Mouse (Mus musculus): ENCODE results near the gene Acot3. TPM values are rescaled to one million over a fixed set of nuclear protein-coding genes. Genes with fewer than 3 reads are reported as not detected.
"Not testable (repeated sequence)": the region's sequence is repeated elsewhere in the genome, so short reads cannot be mapped to it uniquely, and the experiment has no call there.

Acot3 gene
- polyA plus RNA-seq, 1 experiment from 2014 or later, result 0.52 TPM

DNA sequence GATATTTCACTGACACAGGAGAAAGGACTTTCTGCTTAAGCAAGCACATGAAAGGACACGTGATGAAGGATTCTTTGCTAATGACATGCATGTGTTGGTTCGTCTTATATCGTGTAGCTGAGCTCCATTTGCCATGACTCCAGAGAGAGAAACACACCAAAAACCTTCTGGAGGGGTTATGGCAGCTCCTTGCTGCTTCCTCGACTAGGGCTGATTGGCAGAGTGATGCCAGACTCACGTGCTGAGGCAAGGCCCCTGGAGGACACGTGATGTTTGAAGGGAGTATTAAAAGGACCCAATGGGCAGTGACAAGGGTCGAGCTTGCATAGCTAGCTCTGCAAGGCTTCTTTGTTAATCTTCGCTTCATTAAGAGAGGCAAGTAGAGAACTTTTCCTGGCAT, 16.4 kb downstream of the Acot3 start:
- Histone ChIP-seq H3K4me3 (no peak overlapping the region), H3K27ac (replicated peaks) (no peak overlapping the region), H3K4me2 (no peak overlapping the region), H3K4me1 (0 out of 2 replicates have a peak, but pooled peaks cover 3% of the 10 kb centered on the region), H3K27me3 (replicated peaks) (peaks cover 55% of the 10 kb centered on the region), H3K9ac (no peak overlapping the region), H3K9me3 (0 out of 2 replicates have a peak, but pooled peaks cover under 1% of the 10 kb centered on the region), H3K36me3 (no peaks in the 10 kb centered on the region)
- no peak for ATAC-seq (ENCODE audit: extremely low read depth, insufficient number of reproducible peaks, low FRiP score, low TSS enrichment)
- WGBS, result 60% methylated on average over 8 of the region's 8 CpGs

DNA sequence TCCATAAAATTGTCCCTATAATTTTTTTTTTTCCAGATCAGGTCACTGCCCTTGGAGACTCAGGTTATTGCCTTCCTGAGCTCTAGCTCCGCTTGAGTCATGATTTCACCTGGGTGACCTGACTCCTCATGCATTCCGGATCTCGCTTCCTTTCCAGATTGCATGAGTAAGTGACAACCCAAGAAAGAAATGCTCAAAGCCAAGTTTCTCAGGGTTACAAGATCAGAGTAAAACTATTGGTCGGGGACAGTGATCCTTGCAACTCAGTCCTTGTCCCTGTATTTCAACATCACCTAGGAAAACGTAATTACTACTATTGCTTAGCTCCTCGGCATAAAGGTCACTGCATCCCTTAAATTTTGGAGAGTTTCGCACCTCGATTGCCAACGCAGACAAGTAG, 17.0 kb downstream of the Acot3 start, which contains the start of gene Acot5:
TSS of gene Acot5 (plus strand) at position 340 of the 400 bp plus-strand sequence.
- no peak within 1 kb of the TSS for H3K27ac ChIP-seq (replicated peaks)
- peak within 1 kb of the TSS; percentile 52 for H3K4me3 ChIP-seq
- no peak for ATAC-seq (ENCODE audit: extremely low read depth, insufficient number of reproducible peaks, low FRiP score, low TSS enrichment)
- H3K27me3 ChIP-seq (replicated peaks), result peaks cover 55% of the 10 kb centered on the region
- H3K4me2 ChIP-seq, result peak within 1 kb of the TSS; percentile 76
- 0 out of 2 replicates have a peak, but pooled peaks cover 3% of the 10 kb centered on the region for H3K4me1 ChIP-seq
- H3K9me3 ChIP-seq, result no peaks in the 10 kb centered on the region
- H3K9ac ChIP-seq, result peak within 1 kb of the TSS; percentile 71
- no peaks in the 10 kb centered on the region for H3K36me3 ChIP-seq
- WGBS, result 44% methylated on average over 9 of the region's 9 CpGs

DNA sequence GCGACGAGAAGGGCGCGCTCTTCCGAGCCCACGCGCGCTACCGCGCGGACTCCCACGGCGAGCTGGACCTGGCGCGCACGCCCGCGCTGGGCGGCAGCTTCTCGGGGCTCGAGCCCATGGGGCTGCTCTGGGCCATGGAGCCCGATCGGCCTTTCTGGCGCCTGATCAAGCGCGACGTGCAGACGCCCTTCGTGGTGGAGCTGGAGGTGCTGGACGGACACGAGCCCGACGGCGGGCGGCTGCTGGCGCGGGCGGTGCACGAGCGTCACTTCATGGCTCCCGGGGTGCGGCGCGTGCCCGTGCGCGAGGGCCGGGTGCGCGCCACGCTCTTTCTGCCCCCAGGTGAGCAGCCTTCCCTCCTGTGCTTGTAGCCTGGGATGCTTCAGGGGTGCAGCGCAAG, 17.6 kb downstream of the Acot3 start:
- not testable (repeated sequence) for H3K27ac ChIP-seq (replicated peaks); H3K9me3 ChIP-seq; ATAC-seq (ENCODE audit: extremely low read depth, insufficient number of reproducible peaks, low FRiP score, low TSS enrichment); H3K36me3 ChIP-seq; H3K4me1 ChIP-seq
- Histone ChIP-seq H3K27me3 (replicated peaks) (peaks cover 53% of the 10 kb centered on the region), H3K4me3 (peak overlapping the region; percentile 52), H3K9ac (peak overlapping the region; percentile 71), H3K4me2 (peak overlapping the region; percentile 76)
- WGBS, result 2% methylated on average over 49 of the region's 52 CpGs

DNA sequence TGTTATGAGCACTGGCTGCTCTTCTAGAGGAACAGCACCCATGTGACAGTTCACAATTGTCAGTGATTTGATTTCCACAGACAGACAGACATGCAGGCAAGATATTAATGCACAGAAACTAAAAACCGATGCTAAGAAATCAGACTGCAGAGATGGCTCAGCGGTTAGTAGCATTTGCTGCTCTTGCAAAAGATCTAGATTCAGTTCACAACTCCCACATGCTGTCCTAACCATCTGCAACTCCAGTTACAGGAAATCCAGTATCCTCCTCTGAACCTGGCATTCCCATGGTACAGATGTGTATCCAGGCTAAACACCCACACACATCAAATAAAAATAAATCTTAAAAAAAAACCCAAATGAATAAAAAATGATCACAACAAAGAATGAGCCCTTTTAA, 19.8 kb downstream of the Acot3 start:
- Histone ChIP-seq H3K9ac (no peak overlapping the region), H3K4me2 (no peak overlapping the region), H3K4me3 (no peak overlapping the region), H3K27ac (replicated peaks) (no peak overlapping the region), H3K36me3 (no peaks in the 10 kb centered on the region), H3K4me1 (0 out of 2 replicates have a peak, but pooled peaks cover 3% of the 10 kb centered on the region), H3K9me3 (no peaks in the 10 kb centered on the region), H3K27me3 (replicated peaks) (peaks cover 47% of the 10 kb centered on the region)
- 85% methylated on average over 2 of the region's 2 CpGs for WGBS
- ATAC-seq (ENCODE audit: extremely low read depth, insufficient number of reproducible peaks, low FRiP score, low TSS enrichment), result no peak

DNA sequence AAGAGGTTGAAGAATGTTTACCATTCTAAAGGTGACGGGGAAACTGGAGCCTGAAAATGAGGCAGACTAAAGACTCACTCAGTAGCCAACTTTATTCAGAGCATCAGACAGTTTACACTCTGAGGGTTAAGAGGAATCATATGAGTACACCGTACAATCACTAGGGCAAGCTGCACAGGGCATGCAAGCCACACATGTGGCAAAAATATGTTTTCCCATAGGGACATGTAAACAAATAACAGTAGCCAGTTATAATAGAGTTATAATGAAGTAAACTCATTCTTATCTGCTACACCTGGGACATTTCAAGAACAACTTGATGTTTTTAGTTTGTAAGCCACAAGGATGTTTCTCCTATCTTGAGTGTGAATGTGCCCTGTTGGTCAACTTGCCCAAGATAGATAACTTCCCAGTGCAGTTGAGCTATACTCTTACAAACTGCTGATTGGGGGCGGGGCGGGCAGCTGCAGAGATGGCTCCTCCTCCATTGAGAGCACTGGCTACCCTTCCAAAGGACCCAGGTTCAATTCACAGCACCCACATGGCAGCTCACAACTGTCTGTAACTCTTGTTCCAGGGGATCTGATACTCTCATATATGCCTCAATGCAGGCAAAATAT, 25.5 kb downstream of the Acot3 start:
- no peak for ATAC-seq (ENCODE audit: extremely low read depth, insufficient number of reproducible peaks, low FRiP score, low TSS enrichment)
- no peak overlapping the region for H3K27ac ChIP-seq (replicated peaks)
- H3K27me3 ChIP-seq (replicated peaks), result no peaks in the 10 kb centered on the region; the same call in 1 of the 2 replicates
- H3K4me1 ChIP-seq, result no peaks in the 10 kb centered on the region
- no peaks in the 10 kb centered on the region for H3K36me3 ChIP-seq
- no peak overlapping the region for H3K9ac ChIP-seq
- H3K4me2 ChIP-seq, result no peak overlapping the region
- no peaks in the 10 kb centered on the region for H3K9me3 ChIP-seq
- WGBS, result 79% methylated on average over 4 of the region's 4 CpGs
- H3K4me3 ChIP-seq, result no peak overlapping the region

DNA sequence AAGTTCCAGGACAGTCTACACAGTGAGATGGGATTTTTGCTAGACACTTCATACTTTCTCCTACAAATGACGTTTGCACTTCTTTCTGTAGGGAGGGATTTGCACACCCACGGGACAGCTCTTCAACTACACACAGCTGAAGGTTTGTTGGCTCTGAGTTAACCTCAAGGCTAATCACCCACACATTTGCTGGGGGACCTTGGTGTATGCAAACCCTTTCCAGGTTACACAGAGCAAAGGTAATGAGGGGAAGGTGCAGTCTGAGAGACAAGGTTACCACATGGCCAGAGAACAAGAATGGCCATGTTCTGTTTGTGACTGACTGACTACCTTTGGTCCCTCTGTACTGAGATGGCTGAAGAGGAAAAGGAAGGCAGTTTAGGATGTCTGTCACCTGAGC, 31.9 kb downstream of the Acot3 start:
- ATAC-seq (ENCODE audit: extremely low read depth, insufficient number of reproducible peaks, low FRiP score, low TSS enrichment), result no peak
- H3K27ac ChIP-seq (replicated peaks), result no peak overlapping the region
- H3K27me3 ChIP-seq (replicated peaks), result no peaks in the 10 kb centered on the region
- 0 out of 2 replicates have a peak, but pooled peaks cover 7% of the 10 kb centered on the region for H3K9me3 ChIP-seq
- no peaks in the 10 kb centered on the region for H3K36me3 ChIP-seq
- H3K4me1 ChIP-seq, result no peaks in the 10 kb centered on the region
- H3K4me3 ChIP-seq, result no peak overlapping the region
- 72% methylated on average over 2 of the region's 2 CpGs for WGBS
- no peak overlapping the region for H3K9ac ChIP-seq
- no peak overlapping the region for H3K4me2 ChIP-seq

DNA sequence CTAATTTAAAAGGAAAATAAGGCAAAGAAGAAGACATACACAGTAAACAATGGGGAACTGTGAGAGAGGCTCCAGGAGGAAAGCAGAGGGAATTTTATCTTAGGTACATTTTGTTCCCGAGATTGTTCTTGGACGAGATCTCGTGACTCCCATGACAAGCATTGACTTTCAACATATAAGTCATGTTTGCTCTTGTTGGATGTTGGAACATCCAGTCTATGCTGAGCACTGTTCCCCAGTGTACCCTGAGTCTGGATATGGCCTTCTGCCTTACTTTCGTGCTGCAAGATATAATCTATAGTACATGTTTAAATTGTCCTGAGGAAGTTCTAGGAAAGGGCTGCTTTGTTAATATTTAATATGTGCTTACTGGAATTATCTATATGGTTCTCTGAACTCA, 32.6 kb downstream of the Acot3 start:
- Histone ChIP-seq H3K4me3 (no peak overlapping the region), H3K4me2 (no peak overlapping the region), H3K36me3 (no peaks in the 10 kb centered on the region), H3K9ac (no peak overlapping the region), H3K27ac (replicated peaks) (no peak overlapping the region), H3K9me3 (peaks cover 12% of the 10 kb centered on the region; the same call in 1 of the 2 replicates), H3K4me1 (no peaks in the 10 kb centered on the region), H3K27me3 (replicated peaks) (no peaks in the 10 kb centered on the region)
- WGBS, result 71% methylated on average over 4 of the region's 4 CpGs
- no peak for ATAC-seq (ENCODE audit: extremely low read depth, insufficient number of reproducible peaks, low FRiP score, low TSS enrichment)

DNA sequence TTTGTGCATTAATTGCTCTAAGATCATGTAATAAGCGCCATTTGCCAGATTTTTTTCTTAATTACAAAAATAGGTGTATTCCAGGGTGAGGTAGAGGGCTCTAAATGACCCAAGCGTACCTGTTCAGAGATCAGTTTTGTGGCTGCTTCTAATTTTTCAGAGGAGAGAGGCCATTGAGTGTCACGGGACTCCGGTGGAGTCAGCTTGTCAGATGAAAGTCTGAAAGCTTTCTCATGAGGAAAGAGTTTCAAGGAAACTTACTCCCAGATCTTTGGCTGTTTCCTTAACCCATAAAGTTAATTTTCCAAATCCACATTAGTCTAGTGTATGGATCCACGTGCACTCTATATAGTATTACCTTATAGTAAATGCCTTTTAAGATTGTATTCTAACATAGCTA, 42.7 kb downstream of the Acot3 start:
- 75% methylated on average over 5 of the region's 5 CpGs for WGBS
- H3K27ac ChIP-seq (replicated peaks), result not testable (repeated sequence)

DNA sequence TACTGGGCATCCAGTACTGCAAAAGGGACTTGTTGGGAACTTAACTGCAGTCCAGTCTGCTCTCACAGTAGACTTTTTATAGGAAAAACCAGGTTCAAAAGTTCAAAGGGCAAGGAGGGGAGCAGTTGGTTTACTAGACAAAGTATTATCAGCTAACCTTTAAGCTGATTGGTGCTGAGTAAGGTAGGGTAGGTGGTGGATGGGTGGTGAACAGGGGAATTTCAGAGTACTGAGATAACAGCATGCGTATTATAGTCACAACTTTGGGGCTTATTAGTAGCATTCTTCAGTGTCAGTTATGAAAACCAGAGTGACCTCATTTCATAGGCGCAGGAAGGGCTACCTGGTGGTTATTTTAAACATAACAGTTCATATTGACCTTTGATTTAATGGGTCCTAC, 47.7 kb downstream of the Acot3 start:
- H3K27me3 ChIP-seq (replicated peaks), result no peaks in the 10 kb centered on the region
- ATAC-seq (ENCODE audit: extremely low read depth, insufficient number of reproducible peaks, low FRiP score, low TSS enrichment), result no peak
- WGBS, result 83% methylated on average over 2 of the region's 2 CpGs

More for the DNA sequence above, 42.7 kb downstream of the Acot3 start:
- not testable (repeated sequence) for H3K36me3 ChIP-seq; ATAC-seq (ENCODE audit: extremely low read depth, insufficient number of reproducible peaks, low FRiP score, low TSS enrichment); H3K4me1 ChIP-seq; H3K4me3 ChIP-seq; H3K27me3 ChIP-seq (replicated peaks); H3K4me2 ChIP-seq; H3K9ac ChIP-seq
- H3K9me3 ChIP-seq, result peaks cover 35% of the 10 kb centered on the region

DNA sequence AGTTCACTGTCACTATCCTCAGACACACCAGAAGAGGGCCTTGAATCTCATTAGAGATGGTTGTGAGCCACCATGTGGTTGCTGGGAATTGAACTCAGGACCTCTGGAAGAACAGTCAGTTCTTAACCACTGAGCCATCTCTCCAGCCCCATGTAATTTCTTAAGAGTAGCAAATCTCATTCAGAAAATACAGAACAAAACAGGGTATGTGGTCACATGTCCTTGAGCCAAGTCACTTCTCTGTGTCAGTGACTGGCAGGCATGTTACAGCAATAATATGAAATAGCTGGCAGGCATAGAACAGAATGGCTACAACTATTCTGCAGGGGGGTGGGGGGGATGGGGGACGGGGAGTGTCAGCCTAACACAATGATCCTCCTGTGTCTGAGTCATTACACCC, 48.1 kb downstream of the Acot3 start:
- Histone ChIP-seq H3K36me3 (no peaks in the 10 kb centered on the region), H3K9ac (no peak overlapping the region), H3K4me2 (peak overlapping the region; percentile 79), H3K4me3 (peak overlapping the region; percentile 61; the same call in 1 of the 2 replicates), H3K9me3 (no peaks in the 10 kb centered on the region), H3K27ac (replicated peaks) (no peak overlapping the region), H3K27me3 (replicated peaks) (no peaks in the 10 kb centered on the region), H3K4me1 (no peaks in the 10 kb centered on the region)
- WGBS, result 82% methylated on average over 1 of the region's 1 CpGs
- ATAC-seq (ENCODE audit: extremely low read depth, insufficient number of reproducible peaks, low FRiP score, low TSS enrichment), result no peak

More for the DNA sequence above, 47.7 kb downstream of the Acot3 start:
- H3K27ac ChIP-seq (replicated peaks), result no peak overlapping the region
- H3K4me3 ChIP-seq, result no peak overlapping the region
- H3K9me3 ChIP-seq, result no peaks in the 10 kb centered on the region
- H3K4me2 ChIP-seq, result no peak overlapping the region
- H3K4me1 ChIP-seq, result no peaks in the 10 kb centered on the region
- H3K9ac ChIP-seq, result no peak overlapping the region
- no peaks in the 10 kb centered on the region for H3K36me3 ChIP-seq

DNA sequence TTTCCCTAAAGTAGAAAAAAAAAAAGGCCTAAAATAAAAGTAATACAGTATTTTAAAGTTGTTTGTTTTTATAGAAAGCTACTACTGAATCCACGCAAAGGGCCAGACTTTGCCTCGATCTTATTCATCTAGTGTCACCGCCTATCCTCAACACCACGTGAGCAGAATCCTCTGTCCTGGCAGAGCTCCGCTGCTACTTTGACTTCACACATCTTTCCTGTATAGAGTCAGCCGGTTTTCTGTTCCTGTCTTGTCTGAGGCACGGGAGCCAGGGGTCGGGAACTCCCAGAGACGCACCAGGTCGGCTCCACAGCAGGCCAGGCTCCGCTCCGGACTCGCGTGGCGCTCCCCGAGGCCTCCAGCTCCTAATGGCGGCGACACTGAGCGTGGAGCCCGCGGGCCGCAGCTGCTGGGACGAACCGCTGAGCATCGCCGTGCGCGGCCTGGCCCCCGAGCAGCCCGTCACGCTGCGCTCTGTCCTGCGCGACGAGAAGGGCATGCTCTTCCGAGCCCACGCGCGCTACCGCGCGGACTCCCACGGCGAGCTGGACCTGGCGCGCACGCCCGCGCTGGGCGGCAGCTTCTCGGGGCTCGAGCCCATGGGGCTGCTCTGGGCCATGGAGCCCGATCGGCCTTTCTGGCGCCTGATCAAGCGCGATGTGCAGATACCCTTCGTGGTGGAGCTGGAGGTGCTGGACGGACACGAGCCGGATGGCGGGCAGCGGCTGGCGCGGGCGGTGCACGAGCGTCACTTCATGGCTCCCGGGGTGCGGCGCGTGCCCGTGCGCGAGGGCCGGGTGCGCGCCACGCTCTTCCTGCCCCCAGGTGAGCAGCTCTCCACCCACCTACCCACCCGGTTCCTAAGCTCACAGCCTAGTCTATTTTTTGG, 48.9 kb downstream of the Acot3 start, which contains the start of gene Acot6:
TSS of gene Acot6 (plus strand) at position 51 of the 889 bp plus-strand sequence.
- H3K36me3 ChIP-seq; ATAC-seq (ENCODE audit: extremely low read depth, insufficient number of reproducible peaks, low FRiP score, low TSS enrichment); H3K9me3 ChIP-seq; H3K4me1 ChIP-seq; H3K27ac ChIP-seq (replicated peaks); H3K27me3 ChIP-seq (replicated peaks): not testable (repeated sequence)
- whole genome bisulfite sequencing, result 1% methylated on average over 78 of the region's 80 CpGs
- Histone ChIP-seq H3K4me2 (peak within 1 kb of the TSS; percentile 79), H3K9ac (peak within 1 kb of the TSS; percentile 81), H3K4me3 (peak within 1 kb of the TSS; percentile 61)

All from heart, embryonic 13.5 days (tissue).